Mouse (Mus musculus) CD8-positive naive resting alpha-beta T cell, adult 2 months (primary cell): ENCODE measurements around the gene Lin52.
A peak's percentile ranks its signal among the peaks of the same experiment; 100 is the strongest.

Experiments
- DNase-seq, 2 experiments: peaks; one replicate each; pipeline ENCODE4 v3.0.0; 2022; ENCODE audit warnings: low read depth in 2 of 2, low spot score in 2 of 2

The Lin52 gene

DNA sequence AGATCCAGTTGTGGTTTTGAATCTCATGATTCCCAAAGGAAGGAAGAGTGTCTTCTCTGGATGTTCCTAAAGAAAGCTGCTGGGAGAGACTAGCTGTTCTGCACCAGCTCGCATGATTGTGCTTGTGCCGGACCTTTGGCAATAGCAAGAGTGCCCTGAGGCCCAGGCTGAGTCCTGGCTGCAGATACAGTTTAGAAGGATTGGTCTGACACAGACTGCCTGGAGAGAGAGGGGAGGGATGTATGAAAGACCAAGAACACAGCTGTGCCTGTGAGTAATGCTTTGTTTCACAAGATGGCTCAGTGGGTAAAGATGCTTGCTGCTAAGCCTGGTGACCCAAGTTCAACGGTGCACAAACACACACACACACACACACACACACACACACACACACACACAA lies 11.6 kb downstream of the Lin52 start:
- DNase-seq: no peak

GRCm38 (mm10) chr12:84468701-84469100 lies 17.5 kb downstream of the Lin52 start:
- peak in 1 of 2 experiments; percentile 20 for DNase-seq

GRCm38 (mm10) chr12:84478937-84479336 lies 27.7 kb downstream of the Lin52 start:
- DNase-seq: no peak

DNA sequence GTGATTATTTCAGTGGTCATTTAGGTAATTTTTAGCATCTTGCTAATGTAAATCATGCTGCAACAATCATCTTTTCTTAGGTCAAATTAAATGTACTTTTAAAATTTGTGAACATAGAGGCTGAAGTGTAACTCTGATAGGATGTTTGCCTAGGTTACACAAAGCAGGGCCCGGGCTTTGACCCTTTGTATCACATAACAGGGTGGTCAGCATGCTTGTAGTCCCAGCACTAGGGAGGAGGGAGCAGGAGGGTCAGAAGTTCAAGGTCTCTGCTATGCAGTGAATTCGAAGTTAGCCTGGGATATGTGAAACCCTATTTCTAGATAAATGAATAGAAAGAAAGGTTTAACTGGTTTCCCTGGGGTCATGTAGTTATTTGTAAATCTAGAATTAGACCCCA lies 30.0 kb downstream of the Lin52 start:
- no peak for DNase-seq

DNA sequence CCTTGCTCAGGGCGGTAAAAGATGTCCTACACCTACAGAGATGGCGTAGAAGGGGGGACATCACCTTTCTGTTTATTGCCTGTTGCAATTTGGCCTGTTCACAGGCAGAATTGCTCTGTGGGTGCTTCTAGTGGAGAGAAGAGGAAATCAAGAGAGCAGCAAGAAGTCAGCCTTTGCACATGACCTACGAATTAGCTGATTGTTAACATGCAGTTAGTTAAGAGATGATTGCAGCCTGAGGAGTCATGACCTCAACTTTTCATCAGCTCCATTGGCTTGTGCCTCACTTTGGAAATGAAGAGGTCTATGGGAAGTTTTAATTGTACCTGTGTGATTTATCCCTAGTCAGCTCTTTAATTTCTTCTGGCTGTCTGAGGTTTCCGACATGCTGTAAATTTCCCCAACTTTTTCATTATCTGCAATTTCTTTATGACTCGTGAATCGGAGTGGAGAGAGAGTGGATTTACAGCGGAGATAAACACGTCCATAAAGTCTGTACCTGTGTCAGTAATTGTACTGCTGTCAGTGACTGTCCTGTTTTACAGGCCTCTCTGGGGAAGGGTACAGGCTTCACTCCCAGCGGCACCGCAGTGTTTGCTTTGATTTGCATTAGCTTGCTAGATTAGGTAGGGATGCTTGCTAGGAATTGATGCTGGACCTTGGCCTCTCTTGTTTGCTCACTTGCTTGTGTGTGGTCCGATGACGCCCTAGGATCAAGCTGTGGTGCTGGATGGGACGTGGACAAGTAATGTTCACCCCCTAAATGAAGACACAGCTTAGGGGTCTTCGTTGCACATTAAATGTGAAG lies 31.8 kb downstream of the Lin52 start:
- no peak for DNase-seq

- DNase-seq: no peak
These were observed 36.3 kb downstream of the Lin52 start for GRCm38 (mm10) chr12:84487324-84488056.

GRCm38 (mm10) chr12:84496795-84497194 lies 45.6 kb downstream of the Lin52 start:
- no peak for DNase-seq

GRCm38 (mm10) chr12:84500528-84501263 lies 49.5 kb downstream of the Lin52 start:
- DNase-seq: no peak

DNA sequence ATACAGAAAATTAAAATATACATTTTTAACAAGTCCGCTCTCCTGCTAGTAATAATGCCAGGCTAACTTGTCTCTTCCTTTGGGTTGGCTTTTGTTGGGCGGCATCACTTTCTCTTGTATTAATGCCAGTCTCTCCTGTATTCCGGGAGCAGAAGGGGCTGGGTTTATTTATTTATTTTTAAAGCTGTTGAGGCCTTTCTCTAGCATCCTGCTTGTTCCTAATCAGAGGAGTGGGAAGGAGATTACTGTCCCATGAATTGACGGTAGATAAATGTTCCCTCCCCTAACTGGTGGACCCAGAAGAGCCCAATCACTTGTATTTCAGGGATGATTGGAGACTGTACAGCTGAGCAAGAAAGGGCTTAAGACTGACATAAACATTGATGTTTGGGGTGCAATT lies 50.1 kb downstream of the Lin52 start:
- no peak for DNase-seq

DNA sequence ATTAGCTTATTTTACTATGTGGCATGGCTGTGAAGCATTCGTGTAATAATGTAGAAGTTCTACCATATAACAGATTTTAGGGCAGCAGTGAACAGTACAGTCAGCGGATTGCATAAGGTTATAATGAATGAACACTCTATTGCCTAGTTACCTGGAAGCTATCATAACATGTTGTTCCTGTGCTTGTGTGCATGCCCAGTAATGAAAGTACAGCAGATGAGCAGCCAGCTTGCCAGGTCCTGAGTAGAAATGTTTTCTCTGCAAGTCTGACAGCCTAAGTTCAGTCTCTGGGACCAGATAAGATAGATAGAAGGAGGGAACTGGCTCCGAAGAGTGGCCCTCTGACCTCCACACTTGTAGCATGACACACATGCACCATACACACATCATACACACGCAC lies 55.6 kb downstream of the Lin52 start:
- DNase-seq: no peak

- DNase-seq: no peak
These were observed 60.8 kb downstream of the Lin52 start for GRCm38 (mm10) chr12:84512016-84512415.

GRCm38 (mm10) chr12:84515486-84515885 lies 64.3 kb downstream of the Lin52 start:
- DNase-seq: no peak

GRCm38 (mm10) chr12:84516642-84517041 lies 65.4 kb downstream of the Lin52 start:
- no peak for DNase-seq

DNA sequence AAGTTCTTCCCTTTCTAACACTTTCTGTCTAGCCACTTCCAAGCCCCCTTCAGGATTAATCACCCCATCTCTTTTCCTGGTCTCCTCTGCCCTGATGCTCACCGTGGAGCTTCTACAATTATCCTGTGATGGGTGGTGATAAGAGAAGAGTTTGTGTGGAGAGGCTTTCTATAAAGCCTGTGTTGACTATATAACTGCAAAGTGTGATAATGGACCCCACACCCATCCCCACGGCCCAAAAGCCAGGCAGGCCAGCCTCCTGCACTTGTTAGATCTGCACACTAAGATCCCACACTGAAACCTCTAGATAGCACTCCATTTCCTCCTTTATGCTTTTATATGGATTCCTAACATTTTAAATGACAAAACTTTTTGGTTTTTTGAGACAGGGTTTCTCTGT lies 66.8 kb downstream of the Lin52 start:
- no peak for DNase-seq

DNA sequence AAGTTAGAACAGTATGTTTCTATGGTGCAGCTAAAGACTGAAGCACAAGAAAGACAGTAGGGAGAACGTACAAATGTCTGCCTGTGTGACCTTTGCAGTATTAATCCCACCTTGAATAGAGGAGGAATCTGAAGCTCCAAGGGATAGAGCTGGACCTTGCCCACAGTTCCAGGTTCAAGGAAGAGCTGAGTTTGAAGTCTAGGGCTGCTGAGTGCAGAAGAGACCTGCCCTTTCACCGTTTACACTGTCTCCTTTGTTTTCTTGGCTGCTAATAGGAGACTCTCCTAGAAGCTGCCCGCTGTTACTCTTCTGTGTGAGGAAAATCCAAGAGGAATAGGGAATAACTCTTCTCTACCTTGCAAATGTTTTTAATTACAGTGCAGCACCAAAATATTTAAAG lies 72.5 kb downstream of the Lin52 start:
- no peak for DNase-seq

- DNase-seq: no peak
These were observed 73.2 kb downstream of the Lin52 start for GRCm38 (mm10) chr12:84524147-84525050.

- DNase-seq: no peak
These were observed 74.2 kb downstream of the Lin52 start for GRCm38 (mm10) chr12:84525422-84525821.

DNA sequence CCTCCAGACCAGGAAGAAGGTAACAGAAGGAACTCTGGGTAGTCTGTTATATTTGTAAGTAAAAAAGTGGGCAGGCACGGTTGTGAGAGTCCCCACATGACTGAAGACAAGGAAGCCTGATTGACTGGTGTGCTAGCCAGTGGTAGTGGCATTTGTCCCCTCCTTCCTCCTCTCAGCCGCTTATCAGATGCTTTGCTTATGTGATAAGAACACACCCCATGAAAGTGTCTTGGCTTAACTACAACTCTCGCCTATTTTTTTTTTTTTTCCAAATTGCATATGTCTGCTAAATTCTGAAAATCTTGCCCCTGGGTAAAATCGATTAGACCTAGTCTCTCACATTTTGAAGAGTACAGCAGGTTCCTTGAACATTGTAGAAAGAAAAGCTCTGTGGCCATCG lies 79.2 kb downstream of the Lin52 start:
- no peak for DNase-seq

DNA sequence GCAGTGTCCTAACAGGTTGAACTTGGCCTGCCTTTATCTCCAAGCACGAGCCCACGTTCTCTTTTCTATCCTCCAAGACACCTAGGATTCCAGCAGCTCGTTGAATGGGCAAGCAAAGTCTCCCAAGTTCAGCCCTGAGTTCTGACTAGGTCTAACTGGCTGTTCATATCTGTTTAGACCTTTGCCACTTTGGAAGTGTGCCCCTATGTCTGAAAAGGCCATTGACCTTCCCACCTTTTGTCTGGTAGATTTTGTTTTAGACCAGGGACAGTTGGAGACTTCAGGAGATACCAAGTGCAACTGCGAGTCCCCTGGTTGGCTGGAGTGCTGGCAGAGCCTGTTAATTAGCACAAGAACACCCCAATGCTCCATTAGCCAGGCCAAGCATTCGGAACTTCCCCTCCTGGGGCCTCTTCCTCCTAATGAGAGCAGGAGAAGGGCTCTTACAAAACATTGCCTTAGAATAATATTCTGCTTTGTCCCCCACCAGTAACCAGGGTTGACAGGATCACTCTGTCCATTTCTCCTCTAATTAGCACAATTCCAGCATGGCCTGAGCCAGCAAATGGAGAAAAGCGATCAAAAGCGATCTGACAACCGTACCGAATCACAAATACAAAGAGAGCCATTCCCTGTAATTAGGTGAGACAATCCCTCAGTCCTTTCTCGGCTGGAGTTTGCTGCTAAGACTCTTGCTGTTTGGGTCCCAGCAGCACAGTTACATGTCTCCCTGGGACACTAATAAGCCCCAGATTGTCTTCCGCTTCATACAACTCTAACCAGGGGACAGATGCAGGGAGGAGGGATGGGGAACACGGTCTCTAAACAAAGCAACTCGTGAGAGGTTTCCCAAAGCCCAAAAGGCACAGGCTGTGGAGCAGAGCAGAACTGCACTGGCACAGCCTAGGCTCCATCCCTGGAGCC lies 80.9 kb downstream of the Lin52 start:
- DNase-seq: no peak

GRCm38 (mm10) chr12:84532830-84533199 lies 81.6 kb downstream of the Lin52 start:
- DNase-seq: no peak
